Mouse (Mus musculus): ENCODE results near the gene Acta1.

DNA sequence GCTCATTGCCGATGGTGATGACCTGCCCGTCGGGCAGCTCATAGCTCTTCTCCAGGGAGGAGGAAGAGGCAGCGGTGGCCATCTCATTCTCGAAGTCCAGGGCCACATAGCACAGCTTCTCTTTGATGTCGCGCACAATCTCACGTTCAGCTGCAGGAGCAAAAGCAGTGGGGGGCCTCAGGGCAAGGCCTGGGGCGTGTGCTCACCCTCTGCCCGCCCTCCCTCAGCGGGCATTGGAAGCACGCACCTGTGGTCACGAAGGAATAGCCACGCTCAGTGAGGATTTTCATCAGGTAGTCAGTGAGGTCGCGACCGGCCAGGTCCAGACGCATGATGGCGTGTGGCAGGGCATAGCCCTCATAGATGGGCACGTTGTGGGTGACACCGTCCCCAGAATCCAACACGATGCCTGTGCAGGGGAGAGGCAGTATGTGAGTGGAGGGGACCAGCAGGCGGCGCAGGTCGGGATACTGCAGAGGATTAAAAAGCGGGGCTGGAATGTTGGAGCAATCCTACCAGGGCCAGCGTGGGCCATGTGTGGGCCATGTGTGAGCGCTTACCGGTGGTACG lies 1.9 kb downstream of the Acta1 start:
- TF ChIP-seq CTCF (IDR thresholded peaks at IDR 0.05; ENCODE audit: extremely low read depth, insufficient read depth, low read length) (peak; percentile 34), POLR2A (IDR thresholded peaks at IDR 0.05; ENCODE audit: extremely low read depth, insufficient read depth, low read length) (no peak)
